Mouse (Mus musculus) kidney, adult 8-10 months (tissue): ENCODE measurements at regions not wholly inside any gene's neighbourhood (a gene's known extent, or its start where the extent isn't known, plus 50 kb on each side); places are given as distances from the start of the nearest gene placed in this dataset.

Source experiments
- DNase-seq, 2 experiments: peaks; one replicate each; pipeline ENCODE4 v3.0.0; 2022

- no peak for DNase-seq
Observed at GRCm38 (mm10) chr3:147041201-147041600, 189.0 kb downstream of the Ttll7 start.

GRCm38 (mm10) chr3:147042911-147043310 is 190.7 kb downstream of the Ttll7 start:
- no peak for DNase-seq

- DNase-seq, result no peak
Observed at GRCm38 (mm10) chr3:147046634-147047033, 194.5 kb downstream of the Ttll7 start.

- no peak for DNase-seq
Observed at GRCm38 (mm10) chr3:147054157-147054838, 202.1 kb downstream of the Ttll7 start.

- DNase-seq, result no peak
Observed at GRCm38 (mm10) chr3:147057874-147058273, 205.7 kb downstream of the Ttll7 start.

GRCm38 (mm10) chr3:147060659-147061058 is 208.5 kb downstream of the Ttll7 start:
- DNase-seq, result no peak

GRCm38 (mm10) chr3:147062451-147062850 is 210.3 kb downstream of the Ttll7 start:
- DNase-seq, result no peak

GRCm38 (mm10) chr3:147063578-147064442 is 211.6 kb downstream of the Ttll7 start:
- no peak for DNase-seq

GRCm38 (mm10) chr3:147064443-147064868 is 212.3 kb downstream of the Ttll7 start:
- no peak for DNase-seq

GRCm38 (mm10) chr3:147070972-147071371 is 218.8 kb downstream of the Ttll7 start:
- no peak for DNase-seq

- DNase-seq, result no peak
Observed at GRCm38 (mm10) chr3:147080197-147080596, 228.0 kb downstream of the Ttll7 start.

- DNase-seq, result no peak
Observed at GRCm38 (mm10) chr3:147080768-147081448, 228.7 kb downstream of the Ttll7 start.

GRCm38 (mm10) chr3:147081763-147082162 is 229.6 kb downstream of the Ttll7 start:
- no peak for DNase-seq

- no peak for DNase-seq
Observed at GRCm38 (mm10) chr3:147082255-147082943, 230.2 kb downstream of the Ttll7 start.

- no peak for DNase-seq
Observed at GRCm38 (mm10) chr3:147083374-147083773, 231.2 kb downstream of the Ttll7 start.

GRCm38 (mm10) chr3:147083823-147084222 is 231.7 kb downstream of the Ttll7 start:
- DNase-seq, result no peak

GRCm38 (mm10) chr3:147084624-147085189 is 232.5 kb downstream of the Ttll7 start:
- DNase-seq, result no peak

GRCm38 (mm10) chr3:147088171-147088570 is 236.0 kb downstream of the Ttll7 start:
- no peak for DNase-seq

- no peak for DNase-seq
Observed at GRCm38 (mm10) chr3:147089716-147090115, 237.5 kb downstream of the Ttll7 start.

- DNase-seq, result no peak
Observed at GRCm38 (mm10) chr3:147092188-147093075, 240.3 kb downstream of the Ttll7 start.

GRCm38 (mm10) chr3:147093076-147093380 is 240.9 kb downstream of the Ttll7 start:
- no peak for DNase-seq

GRCm38 (mm10) chr3:147096179-147096578 is 244.0 kb downstream of the Ttll7 start:
- DNase-seq, result no peak
